Mouse (Mus musculus) spleen, postnatal 14 days (tissue): ENCODE results near the gene Gm45623.

ENCODE experiments used
- DNase-seq, 2 experiments: peaks; one replicate each; pipeline ENCODE4 v3.0.0; 2021 to 2022; ENCODE audit warnings: low spot score in 2 of 2

Gene Gm45623

GRCm38 (mm10) chr13:56753192-56753951, at the start of gene Gm45623:
Gene Gm45623 (minus strand): TSS chr13:56753827.
- DNase-seq = no peak

DNA sequence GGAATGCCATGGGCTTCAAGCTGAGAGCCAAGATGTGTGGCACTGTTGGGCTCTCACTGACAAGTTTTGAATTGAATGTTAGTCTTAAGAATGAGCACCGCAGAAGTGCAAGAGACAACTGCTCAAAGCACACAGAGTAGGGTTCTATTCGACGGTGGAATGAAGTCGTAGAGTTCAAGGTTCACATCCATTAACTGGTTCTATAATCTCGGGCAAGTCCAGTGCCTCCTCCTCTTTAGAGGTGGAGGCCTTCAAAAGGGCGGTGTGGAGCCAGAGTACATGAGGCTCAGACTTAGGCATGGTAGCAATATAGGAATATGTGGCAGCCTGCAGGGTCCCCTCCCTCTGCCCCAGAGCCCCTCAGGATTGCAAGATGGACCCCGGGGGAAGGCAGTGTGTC, 43.8 kb upstream of the Gm45623 start:
- no peak for DNase-seq

GRCm38 (mm10) chr13:56795501-56795900, 41.9 kb upstream of the Gm45623 start:
- DNase-seq = no peak

DNA sequence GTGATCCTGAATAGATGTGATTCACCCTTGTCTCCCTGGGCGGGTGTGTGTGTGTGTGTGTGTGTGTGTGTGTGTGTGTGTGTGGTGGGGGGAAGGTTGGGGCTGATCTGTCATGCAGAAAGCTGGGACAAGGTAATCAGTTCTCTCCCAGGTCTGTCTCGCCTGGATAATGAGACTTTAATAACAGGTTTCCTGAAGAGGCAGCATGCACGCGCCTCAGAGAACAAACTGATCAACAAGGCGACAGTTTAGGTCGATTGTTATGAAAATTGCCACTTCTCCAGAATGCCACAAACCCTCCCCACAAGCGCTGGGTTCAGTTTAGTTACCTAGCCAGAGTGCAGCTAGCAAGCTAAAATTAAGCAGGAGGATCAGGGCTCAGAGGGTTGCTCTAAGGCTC, 40.8 kb upstream of the Gm45623 start:
- DNase-seq = no peak

DNA sequence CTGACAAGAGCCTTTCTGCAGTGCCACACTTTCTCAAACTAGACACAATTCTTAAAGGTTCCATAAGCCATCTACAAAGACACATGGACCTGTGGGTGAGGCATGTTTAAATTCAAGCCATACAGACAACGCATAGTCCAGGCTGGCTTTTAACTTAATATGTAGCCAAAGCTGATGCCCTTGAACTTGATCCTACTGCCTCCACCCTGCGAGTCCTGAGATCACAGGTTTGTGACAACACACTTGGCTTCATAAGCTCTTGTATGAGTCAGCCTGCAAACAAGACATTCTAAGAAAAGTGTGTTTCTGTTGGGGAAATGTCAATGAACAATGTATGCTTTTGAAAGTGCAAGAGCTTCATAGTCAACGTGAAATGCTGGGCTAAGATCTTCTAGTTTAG, 39.2 kb upstream of the Gm45623 start:
- no peak for DNase-seq

- DNase-seq = no peak
Measured at GRCm38 (mm10) chr13:56790683-56791082, 37.1 kb upstream of the Gm45623 start.

DNA sequence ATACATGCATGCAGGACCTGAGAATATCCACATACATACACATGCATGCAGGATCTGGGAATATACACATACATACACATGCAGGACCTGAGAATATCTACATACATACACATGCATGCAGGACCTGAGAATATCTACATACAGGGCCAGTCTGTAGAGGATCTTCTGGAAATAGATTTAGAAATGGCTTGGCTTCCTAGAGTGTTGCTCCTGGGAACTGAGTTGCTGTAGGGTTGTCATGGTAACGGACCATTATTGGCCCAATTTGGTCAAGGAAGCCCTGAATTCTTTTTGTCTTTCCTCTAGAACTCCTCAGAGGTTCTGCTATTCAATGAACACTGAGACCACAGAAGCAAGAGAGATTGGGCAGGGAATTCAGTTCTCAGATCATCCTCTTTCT, 29.0 kb upstream of the Gm45623 start:
- no peak for DNase-seq

DNA sequence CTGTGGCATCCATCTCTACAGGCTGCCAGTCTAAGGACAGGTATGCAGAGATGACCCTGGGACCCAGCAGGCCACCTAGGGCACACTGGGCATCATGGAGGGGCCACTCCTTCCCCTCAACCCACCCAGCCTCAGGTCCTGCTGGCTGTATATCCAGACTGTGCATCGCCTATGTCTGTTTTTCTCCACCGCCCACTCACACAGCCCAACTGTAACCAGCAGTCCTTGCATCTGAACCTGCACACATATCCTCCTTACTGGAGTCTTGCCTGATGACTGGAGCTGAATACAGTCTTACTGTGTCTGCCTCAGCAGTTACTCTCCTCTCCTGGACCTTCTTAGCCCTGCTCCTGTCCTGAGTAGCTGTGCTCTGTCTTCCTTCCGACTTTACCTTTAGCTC, 28.1 kb upstream of the Gm45623 start:
- DNase-seq = no peak

DNA sequence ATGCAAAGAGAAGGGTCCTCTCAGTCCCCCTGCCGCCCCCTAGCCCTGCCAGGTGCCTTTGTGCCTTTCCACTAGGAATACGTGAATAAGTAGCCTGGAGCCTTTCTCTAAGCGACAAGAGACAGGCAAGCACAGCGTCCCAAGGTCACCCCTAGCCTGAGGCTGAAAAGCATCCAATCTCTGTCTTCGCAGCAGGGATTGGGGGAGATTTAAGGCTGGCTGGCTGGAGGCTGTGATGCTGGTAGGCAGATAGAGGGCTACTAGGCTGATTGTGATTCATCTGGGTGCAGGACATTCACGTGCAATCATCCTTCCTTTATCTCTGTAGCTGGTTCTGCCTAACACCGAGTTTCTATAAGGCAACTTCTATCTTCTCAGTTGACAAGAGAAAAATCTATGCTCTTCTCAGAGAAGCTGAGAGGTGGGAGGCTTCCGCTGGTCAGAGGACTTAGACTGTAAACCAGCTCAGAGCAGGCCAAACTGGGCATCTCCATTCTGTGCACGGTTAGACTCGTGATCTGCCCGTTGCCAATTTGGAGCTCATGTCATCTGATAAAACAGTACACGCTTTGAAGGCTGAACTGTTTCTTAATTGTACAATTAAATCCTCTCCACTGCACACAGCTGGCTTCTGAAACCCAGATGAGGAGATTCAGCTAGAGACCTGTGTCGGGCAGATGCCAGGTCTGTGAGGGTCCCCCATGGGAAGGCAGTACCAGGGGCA, 27.3 kb upstream of the Gm45623 start:
- DNase-seq = no peak

- no peak for DNase-seq
Measured at GRCm38 (mm10) chr13:56774304-56774703, 20.7 kb upstream of the Gm45623 start.

DNA sequence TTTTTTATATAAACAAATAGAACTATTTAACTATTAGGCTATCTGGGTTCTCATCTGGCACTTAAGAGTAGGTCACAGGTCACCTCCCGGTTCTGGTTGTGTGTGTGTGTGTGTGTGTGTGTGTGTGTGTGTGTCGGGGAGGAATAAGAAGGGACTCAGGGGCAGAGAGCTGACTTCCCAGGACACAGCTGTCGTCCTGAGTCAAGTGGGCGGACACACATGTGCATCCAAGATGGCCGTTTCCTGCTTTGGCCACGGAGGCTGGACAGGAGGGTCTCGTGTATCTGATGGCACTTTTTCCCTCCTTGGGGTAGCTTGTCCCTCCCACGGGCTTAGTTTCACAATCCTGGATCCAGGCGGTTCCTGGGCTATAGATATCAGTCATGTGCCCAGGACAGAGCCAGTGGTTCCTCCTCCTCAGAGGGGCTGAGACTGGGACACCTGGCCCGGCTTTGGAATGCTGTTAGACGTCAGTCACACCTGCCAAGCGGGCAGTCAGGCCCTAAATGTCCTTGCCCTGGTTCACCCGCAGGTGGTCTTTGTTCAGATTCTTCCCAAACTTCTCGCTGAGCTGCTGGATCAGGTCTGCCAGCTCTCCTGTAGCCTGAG, 19.7 kb upstream of the Gm45623 start:
- no peak for DNase-seq

DNA sequence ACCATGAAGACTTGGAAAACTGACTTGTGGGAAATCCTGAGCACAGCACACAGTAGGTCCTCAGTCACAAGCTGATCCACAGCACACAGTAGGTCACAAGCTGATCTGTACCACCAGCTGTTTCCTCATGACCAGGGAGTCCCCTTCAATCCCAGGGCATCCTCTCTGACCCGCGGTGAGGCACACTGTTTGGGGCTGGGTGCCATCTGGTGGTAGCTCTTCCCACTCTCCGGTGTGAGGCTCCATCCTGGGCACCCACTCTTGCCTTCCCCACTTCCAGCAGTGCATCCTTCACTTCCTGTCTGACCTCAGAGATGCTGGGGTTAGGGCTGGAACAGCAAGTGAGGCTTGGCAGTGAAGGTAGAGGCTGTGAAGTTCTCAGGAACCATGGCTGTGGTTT, 19.0 kb upstream of the Gm45623 start:
- no peak for DNase-seq

GRCm38 (mm10) chr13:56770786-56771185, 17.2 kb upstream of the Gm45623 start:
- no peak for DNase-seq

GRCm38 (mm10) chr13:56770136-56770578, 16.5 kb upstream of the Gm45623 start:
- no peak for DNase-seq

DNA sequence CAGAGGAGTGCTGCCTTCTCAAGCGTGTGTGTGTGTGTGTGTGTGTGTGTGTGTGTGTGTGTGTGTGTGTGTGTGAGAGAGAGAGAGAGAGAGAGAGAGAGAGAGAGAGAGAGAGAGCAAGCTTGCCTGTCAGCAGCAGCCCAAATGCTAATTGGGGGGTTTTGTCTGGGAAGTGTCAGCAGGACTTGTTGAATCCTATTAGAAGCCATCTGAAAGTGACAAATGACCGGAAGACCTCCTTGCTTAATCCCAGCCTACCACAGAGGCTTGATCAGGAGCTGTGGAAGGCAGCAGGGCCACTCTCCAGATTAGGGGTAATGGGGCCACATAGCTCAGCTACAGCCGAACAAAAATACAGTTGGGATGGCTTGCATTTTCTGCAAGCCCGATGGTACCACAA, 15.8 kb upstream of the Gm45623 start:
- DNase-seq = no peak

GRCm38 (mm10) chr13:56766211-56766610, 12.6 kb upstream of the Gm45623 start:
- no peak for DNase-seq

DNA sequence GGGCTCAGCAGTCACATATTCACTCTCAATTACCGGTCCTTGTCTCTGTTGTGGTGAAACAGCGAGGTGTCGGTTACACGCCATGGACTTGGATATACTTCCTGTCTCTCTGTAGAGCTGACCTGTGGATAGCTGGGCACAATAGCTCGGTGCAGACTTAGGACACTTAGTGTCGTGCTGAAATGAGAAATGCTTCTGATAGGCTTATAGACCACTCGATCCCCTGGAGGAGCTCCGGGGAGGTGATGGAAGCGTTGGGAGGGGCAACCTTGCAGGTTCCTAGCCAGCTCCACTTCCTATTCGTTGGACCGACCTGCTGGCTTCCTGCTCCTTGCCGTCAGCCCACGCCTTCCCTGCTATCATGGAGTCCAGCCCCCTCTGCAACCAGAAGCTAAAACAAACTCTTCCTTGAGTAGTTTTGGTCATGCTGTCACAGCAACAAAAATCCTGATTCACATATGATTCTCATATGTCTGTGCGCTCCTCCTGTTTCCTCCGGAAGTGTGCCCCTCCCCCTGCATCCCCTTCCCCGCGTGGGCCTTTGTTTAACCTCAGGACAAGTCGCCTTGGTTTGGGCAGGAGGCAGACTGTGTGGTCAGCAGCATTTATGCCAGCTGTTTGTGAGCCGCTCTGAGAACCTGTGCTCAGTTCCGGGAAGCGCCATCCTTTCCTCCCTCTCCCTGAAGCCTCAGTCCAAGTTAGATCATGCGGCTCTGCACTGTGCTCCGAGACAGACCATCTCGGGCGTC, 11.8 kb upstream of the Gm45623 start:
- no peak for DNase-seq

- no peak for DNase-seq
Measured at GRCm38 (mm10) chr13:56762446-56763229, 9.0 kb upstream of the Gm45623 start.

DNA sequence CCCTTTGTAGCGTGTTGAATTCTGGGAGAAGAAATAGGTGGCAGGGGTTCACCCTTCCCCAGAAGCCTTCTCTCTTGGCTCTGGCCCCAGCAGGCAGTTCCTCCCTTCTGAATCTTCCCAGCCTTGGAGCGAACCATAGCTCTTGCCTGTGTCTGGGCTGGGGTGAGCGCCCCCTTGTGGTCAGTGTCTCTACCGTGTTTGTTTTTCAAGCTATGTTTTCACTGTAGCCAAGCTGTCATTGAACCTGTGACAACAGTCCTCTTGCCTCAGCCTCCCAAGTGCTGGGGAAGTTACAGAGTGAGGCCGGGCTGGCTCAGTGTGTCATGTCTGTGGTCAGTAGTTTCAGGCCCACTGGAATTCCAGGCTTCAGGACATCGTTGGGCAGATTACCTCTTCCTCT, 4.9 kb upstream of the Gm45623 start:
- peak; percentile 39 to 56 for DNase-seq

DNA sequence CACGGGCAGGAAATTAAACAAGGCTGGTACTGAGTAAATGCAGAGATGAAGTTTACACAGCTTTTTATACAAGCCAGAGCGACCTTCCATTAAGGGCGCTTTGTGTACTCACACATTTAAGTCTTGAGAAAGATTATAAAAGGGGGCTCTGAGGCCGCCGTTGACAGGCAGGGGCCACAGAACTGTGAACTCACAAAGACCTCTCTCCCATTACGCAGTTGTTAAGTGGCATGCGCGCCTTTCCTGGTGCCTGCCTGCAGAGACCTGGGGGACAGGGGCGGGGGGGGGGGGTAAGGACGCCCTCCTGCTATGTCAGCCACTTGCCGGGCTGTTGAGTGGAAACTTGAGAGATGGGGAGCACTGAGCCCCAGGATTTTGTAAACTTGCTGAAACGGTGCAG, 3.6 kb upstream of the Gm45623 start:
- no peak for DNase-seq

DNA sequence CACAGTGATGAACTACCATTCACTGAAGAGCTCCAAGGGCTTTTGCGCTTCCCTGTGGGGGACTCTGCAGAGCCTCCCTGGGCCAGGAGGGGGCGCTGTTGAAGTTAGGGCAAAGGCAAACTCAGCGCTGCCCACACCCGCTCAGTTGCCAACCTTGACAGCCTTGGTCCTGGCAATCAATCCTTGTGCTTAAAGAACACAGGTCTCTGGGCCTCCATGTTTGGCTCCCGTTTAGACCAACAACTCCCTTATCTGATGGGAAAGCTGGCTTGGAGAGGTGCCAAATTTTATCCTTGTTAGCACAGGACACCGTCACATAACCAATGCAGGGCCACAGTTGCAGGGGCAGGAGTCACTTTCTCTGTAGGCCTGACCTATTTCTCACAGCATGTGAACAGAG, 2.2 kb upstream of the Gm45623 start:
- peak in 1 of 2 experiments; percentile 14 for DNase-seq
